Comparison of ENCODE assay signal across 12 mouse cellular contexts in genomic region chr16:63816672-63817071, GRCm38 (mm10). TPM values are rescaled to one million over a fixed set of nuclear protein-coding genes. Genes with fewer than 3 reads are reported as not detected.
DNase-seq lines count a peak whose midpoint lies in the region; ATAC-seq and TF ChIP-seq lines count a peak whose summit lies in the region.
"Had no signal": no experiment of that assay in that cellular context is flagged by ENCODE, and none has a peak within 500 bp of the region (broad histone marks: within the 10 kb centered on the region; RNA-seq: fewer than 3 reads in every experiment).

No protein-coding gene starts in this region.

- no peaks in the 10 kb centered on the region for H3K9me3 ChIP-seq in heart, postnatal 0 days (replicated peaks; ENCODE audit: control insufficient read depth, low read length)
- H3K9me3 ChIP-seq in stomach, embryonic 14.5 days (ENCODE audit: control insufficient read depth, low read depth, low read length), result no peaks in the 10 kb centered on the region
- H3K9me3 ChIP-seq in stomach, postnatal 0 days (ENCODE audit: control insufficient read depth, low read length), result no peaks in the 10 kb centered on the region
- H3K9me3 ChIP-seq: embryonic facial prominence, embryonic 12.5 days had no signal

- TF ChIP-seq CTCF in heart, postnatal 0 days (IDR thresholded peaks at IDR 0.05; ENCODE audit: low read depth), result no peak
- no peak for TF ChIP-seq CTCF in stomach, postnatal 0 days (IDR thresholded peaks at IDR 0.05; ENCODE audit: low read depth)
- TF ChIP-seq CTCF in left cerebral cortex, adult 2 months (IDR thresholded peaks at IDR 0.05), result no peak

- peak; percentile 38 for DNase-seq in heart, postnatal 0 days (ENCODE audit: low spot score)
- DNase-seq in heart, postnatal 36 days, result no peak
- no peak for DNase-seq in stomach, postnatal 0 days (ENCODE audit: low spot score)
- DNase-seq in cerebellum, postnatal 14 days, result peak; percentile 51 to 75
- DNase-seq in ovary, postnatal 10 days (ENCODE audit: low spot score), result no peak
- DNase-seq in left cerebral cortex, adult 2 months (ENCODE audit: extremely low spot score in 1 of 2, low spot score in 2 of 2), result no peak
- DNase-seq: kidney, postnatal 14 days; lung, adult 2 months; spleen, adult 18-20 months had no signal

- WGBS in heart, postnatal 0 days, result 18% methylated on average over 1 of the region's 1 CpGs
- WGBS in stomach, embryonic 14.5 days, result 11% methylated on average over 1 of the region's 1 CpGs
- WGBS in stomach, postnatal 0 days, result 20% methylated on average over 1 of the region's 1 CpGs

- H3K4me1 ChIP-seq in heart, postnatal 0 days (ENCODE audit: control insufficient read depth, insufficient read depth), result peaks cover 7% of the 10 kb centered on the region; the same call in 1 of the 2 replicates
- no peaks in the 10 kb centered on the region for H3K4me1 ChIP-seq in stomach, embryonic 14.5 days (ENCODE audit: control insufficient read depth, insufficient read depth, low read length)
- no peaks in the 10 kb centered on the region for H3K4me1 ChIP-seq in stomach, postnatal 0 days (replicated peaks; ENCODE audit: control insufficient read depth, insufficient read depth)

- no peak overlapping the region for H3K4me3 ChIP-seq in heart, postnatal 0 days (ENCODE audit: low read depth, low read length)
- H3K4me3 ChIP-seq in stomach, embryonic 14.5 days (ENCODE audit: low read depth, low read length), result no peak overlapping the region
- H3K4me3 ChIP-seq in stomach, postnatal 0 days (ENCODE audit: low read depth, low read length), result no peak overlapping the region
- H3K4me3 ChIP-seq in left cerebral cortex, adult 2 months, result no peak overlapping the region
- H3K4me3 ChIP-seq: embryonic facial prominence, embryonic 12.5 days had no signal

- no peaks in the 10 kb centered on the region for H3K36me3 ChIP-seq in heart, postnatal 0 days (replicated peaks; ENCODE audit: control insufficient read depth, insufficient read depth, low read length)
- H3K36me3 ChIP-seq in stomach, embryonic 14.5 days (ENCODE audit: control insufficient read depth, insufficient read depth, low read length), result no peaks in the 10 kb centered on the region
- no peaks in the 10 kb centered on the region for H3K36me3 ChIP-seq in stomach, postnatal 0 days (ENCODE audit: control insufficient read depth, insufficient read depth, low read length)
- H3K36me3 ChIP-seq: embryonic facial prominence, embryonic 12.5 days had no signal

- peak; percentile 67; the same call in 1 of the 2 replicates for ATAC-seq in heart, postnatal 0 days (ENCODE audit: insufficient read depth, low read depth)
- no peak for ATAC-seq in stomach, embryonic 14.5 days (ENCODE audit: insufficient number of reproducible peaks, insufficient read depth, low FRiP score, low read depth)
- no peak for ATAC-seq in stomach, postnatal 0 days (ENCODE audit: low FRiP score, low TSS enrichment)

- no peak overlapping the region for H3K9ac ChIP-seq in heart, postnatal 0 days (replicated peaks; ENCODE audit: low read depth, low read length)
- no peak overlapping the region for H3K9ac ChIP-seq in stomach, embryonic 14.5 days (replicated peaks; ENCODE audit: low read depth, low read length)
- no peak overlapping the region for H3K9ac ChIP-seq in stomach, postnatal 0 days (ENCODE audit: low read length)
- H3K9ac ChIP-seq: embryonic facial prominence, embryonic 12.5 days had no signal

- H3K4me2 ChIP-seq in heart, postnatal 0 days (ENCODE audit: low read depth, low read length), result no peak overlapping the region
- H3K4me2 ChIP-seq in stomach, embryonic 14.5 days (replicated peaks; ENCODE audit: low read depth, low read length), result no peak overlapping the region
- no peak overlapping the region for H3K4me2 ChIP-seq in stomach, postnatal 0 days (replicated peaks; ENCODE audit: low read depth)

- intact Hi-C loops in heart, postnatal 36 days (cut with DNase I), result no loop called here
- intact Hi-C loops in left cerebral cortex, adult 2 months (cut with DNase I), result no loop called here

- H3K27ac ChIP-seq in heart, postnatal 0 days (ENCODE audit: low read depth), result peak overlapping the region; percentile 73; the same call in 1 of the 2 replicates
- peak overlapping the region; percentile 86; the same call in 1 of the 2 replicates for H3K27ac ChIP-seq in stomach, embryonic 14.5 days (ENCODE audit: low read length)
- H3K27ac ChIP-seq in stomach, postnatal 0 days (replicated peaks), result no peak overlapping the region
- no peak overlapping the region for H3K27ac ChIP-seq in left cerebral cortex, adult 2 months

- TF ChIP-seq EP300 in heart, postnatal 0 days (IDR thresholded peaks at IDR 0.05; ENCODE audit: low read depth), result no peak
- no peak for TF ChIP-seq EP300 in stomach, postnatal 0 days (optimal IDR thresholded peaks at IDR 0.05)

- no peaks in the 10 kb centered on the region for H3K27me3 ChIP-seq in heart, postnatal 0 days (ENCODE audit: control insufficient read depth, insufficient read depth, low read length)
- H3K27me3 ChIP-seq in stomach, embryonic 14.5 days (ENCODE audit: control insufficient read depth, insufficient read depth, low read length), result no peaks in the 10 kb centered on the region
- no peaks in the 10 kb centered on the region for H3K27me3 ChIP-seq in stomach, postnatal 0 days (ENCODE audit: control insufficient read depth, insufficient read depth, low read length)
- H3K27me3 ChIP-seq: embryonic facial prominence, embryonic 12.5 days had no signal

RNA-seq across cellular contexts. Expression of gene Epha3, which starts 47.3 kb away (rescaled TPM):
- total RNA-seq in heart, postnatal 0 days (2014; rRNA removed; ENCODE audit: low replicate concordance), result 3.1 and 3.4 TPM in 2 replicates
- 1.8 TPM in 2 replicates for polyA plus RNA-seq in heart, postnatal 0 days (2015; fragmentation: Nextera tagmentation; extraction: Ambion mirVana)
- under 1 TPM; 0.33 to 0.89 TPM for total RNA-seq in heart, postnatal 36 days (2021)
- 19.5 and 22.7 TPM in 2 replicates for polyA plus RNA-seq in stomach, embryonic 14.5 days (2014; fragmentation: Nextera tagmentation; extraction: Ambion mirVana)
- polyA plus RNA-seq in stomach, postnatal 0 days (2015; fragmentation: Nextera tagmentation; extraction: Ambion mirVana), result 5.9 and 6.4 TPM in 2 replicates
- total RNA-seq in left cerebral cortex, adult 2 months (2021), result 10 to 100 TPM; 11.8 to 16.1 TPM
- total RNA-seq: granulocyte monocyte progenitor cell, adult 5-6 weeks had no signal

Comparison
In these comparisons a context has a peak if more than half of its experiments do, and no peak if none do; other contexts are left out.
1. DNase-seq: peak in heart, postnatal 0 days (single experiment) and cerebellum, postnatal 14 days (2 of 2); none in heart, postnatal 36 days (0 of 2), stomach, postnatal 0 days (single experiment), ovary, postnatal 10 days (single experiment) and left cerebral cortex, adult 2 months (0 of 2).
2. H3K27ac ChIP-seq: peak in heart, postnatal 0 days (single experiment) and stomach, embryonic 14.5 days (single experiment); none in stomach, postnatal 0 days (single experiment) and left cerebral cortex, adult 2 months (single experiment).